Mouse (Mus musculus) kidney, adult 2 months (tissue): Measurements from ENCODE around the gene Lin7a.

ENCODE experiments used
- CTCF ChIP-seq: fragments of 200-500 bp; conservative IDR thresholded peaks from 2 replicates; pipeline ENCODE4 v1.5.1; 2011; ENCODE audit warnings: low read depth, mild to moderate bottlenecking, control low read depth, low read length, moderate library complexity, mixed read lengths; ENCODE audit not compliant: insufficient read depth, insufficient read length
- POLR2A ChIP-seq: fragments of 200-500 bp; IDR thresholded peaks from one replicate; pipeline ENCODE4 v1.6.1; 2011; ENCODE audit warnings: low read depth, low read length, control low read depth

DNA sequence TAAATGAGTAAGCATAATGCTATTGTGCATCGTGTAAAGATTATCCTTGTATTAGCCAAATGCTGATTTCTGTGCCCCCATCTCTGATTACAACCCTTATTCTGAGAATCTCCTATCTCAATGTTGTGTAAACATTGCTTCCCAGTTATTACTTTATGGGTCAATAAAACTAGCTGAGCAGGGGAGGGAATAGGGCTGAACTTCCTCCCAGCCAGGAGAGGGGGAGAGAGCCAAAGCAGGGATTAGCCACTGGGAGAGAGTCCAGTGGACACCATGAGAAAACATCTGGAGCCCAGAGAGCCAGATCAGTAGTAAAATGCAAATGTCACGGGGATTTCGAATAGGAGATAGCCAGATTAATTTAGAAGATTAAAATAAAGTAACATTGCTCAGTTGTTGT, 82.0 kb downstream of the Lin7a start:
- no peak for TF ChIP-seq POLR2A
- no peak for TF ChIP-seq CTCF
